In the genomic region with DNA sequence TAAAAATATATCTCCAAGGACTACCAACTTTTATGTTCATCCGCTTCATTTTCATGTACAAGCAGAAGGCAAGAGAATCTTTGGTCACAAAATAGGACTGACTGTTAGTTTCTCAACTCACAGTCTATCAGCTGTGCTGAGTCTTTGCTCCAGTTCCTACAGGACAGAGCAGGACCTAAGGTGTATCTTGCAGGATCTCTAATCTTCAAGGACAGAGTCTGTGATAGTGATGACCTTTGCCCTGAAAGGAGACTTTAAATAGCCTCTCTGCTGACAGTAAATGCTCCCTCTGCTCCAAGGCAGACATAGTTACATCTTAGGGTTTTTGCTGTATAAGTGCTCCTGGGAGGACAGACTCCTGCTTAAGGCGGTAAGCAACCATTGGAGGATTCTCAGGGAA, we compare ENCODE assay signal across 19 mouse cellular contexts. TPM values are rescaled to one million over a fixed set of nuclear protein-coding genes. Genes with fewer than 3 reads are reported as not detected.
DNase-seq lines count a peak whose midpoint lies in the region; ATAC-seq and TF ChIP-seq lines count a peak whose summit lies in the region.
"Had no signal": no experiment of that assay in that cellular context is flagged by ENCODE, and none has a peak within 500 bp of the region (broad histone marks: within the 10 kb centered on the region; RNA-seq: fewer than 3 reads in every experiment).

No protein-coding gene starts in this region.

- H3K4me3 ChIP-seq in gastrocnemius, adult 2 months = no peak overlapping the region
- H3K4me3 ChIP-seq in heart, embryonic 12.5 days = no peak overlapping the region
- H3K4me3 ChIP-seq in heart, embryonic 16.5 days (ENCODE audit: low read length) = no peak overlapping the region
- no peak overlapping the region for H3K4me3 ChIP-seq in intestine, postnatal 0 days (ENCODE audit: low read depth, low read length)
- H3K4me3 ChIP-seq: embryonic facial prominence, embryonic 13.5 days; forebrain, embryonic 13.5 days; hindbrain, embryonic 15.5 days had no signal

- 71% methylated on average over 2 of the region's 2 CpGs for WGBS in heart, embryonic 12.5 days
- 83% methylated on average over 2 of the region's 2 CpGs for WGBS in heart, embryonic 16.5 days
- 64% methylated on average over 2 of the region's 2 CpGs for WGBS in intestine, postnatal 0 days

- TF ChIP-seq CTCF in gastrocnemius, adult 2 months (IDR thresholded peaks at IDR 0.05) = no peak
- TF ChIP-seq CTCF in intestine, postnatal 0 days (IDR thresholded peaks at IDR 0.05; ENCODE audit: low read depth) = no peak

- DNase-seq in gastrocnemius, adult 2 months = no peak
- no peak for DNase-seq in gastrocnemius, adult 8-10 months (ENCODE audit: low spot score in 2 of 2)
- no peak for DNase-seq in heart, adult 8-10 months (ENCODE audit: low spot score)
- no peak for DNase-seq in heart, postnatal 4 days
- DNase-seq in layer of hippocampus, postnatal 25 days (ENCODE audit: extremely low spot score in 1 of 2, low spot score in 1 of 2) = no peak
- DNase-seq: adrenal gland, postnatal 10 days; cerebellum, adult 18-20 months; cerebellum, adult 9-11 months; cerebellum, postnatal 36 days; forebrain, postnatal 0 days; gastrocnemius, postnatal 14 days; kidney, adult 18-20 months; kidney, postnatal 10 days had no signal

- H3K27ac ChIP-seq in gastrocnemius, adult 2 months = peak overlapping the region; percentile 56
- peak overlapping the region; percentile 29; the same call in 1 of the 2 replicates for H3K27ac ChIP-seq in heart, embryonic 12.5 days (ENCODE audit: poor library complexity, severe bottlenecking)
- H3K27ac ChIP-seq in heart, embryonic 16.5 days (ENCODE audit: low read length) = peak overlapping the region; percentile 42
- no peak overlapping the region for H3K27ac ChIP-seq in intestine, postnatal 0 days (ENCODE audit: low read depth, low read length)
- H3K27ac ChIP-seq: embryonic facial prominence, embryonic 13.5 days; forebrain, embryonic 13.5 days; hindbrain, embryonic 15.5 days had no signal

- no peaks in the 10 kb centered on the region for H3K9me3 ChIP-seq in heart, embryonic 12.5 days (replicated peaks)
- no peaks in the 10 kb centered on the region for H3K9me3 ChIP-seq in heart, embryonic 16.5 days (replicated peaks; ENCODE audit: control insufficient read depth, low read length)
- H3K9me3 ChIP-seq in intestine, postnatal 0 days (ENCODE audit: control insufficient read depth) = no peaks in the 10 kb centered on the region
- H3K9me3 ChIP-seq: embryonic facial prominence, embryonic 13.5 days; forebrain, embryonic 13.5 days; hindbrain, embryonic 15.5 days had no signal

- no peak overlapping the region for H3K4me2 ChIP-seq in heart, embryonic 12.5 days
- H3K4me2 ChIP-seq in heart, embryonic 16.5 days (ENCODE audit: low read depth, low read length) = no peak overlapping the region
- H3K4me2 ChIP-seq in intestine, postnatal 0 days (replicated peaks; ENCODE audit: low read depth) = no peak overlapping the region
- H3K4me2 ChIP-seq: embryonic facial prominence, embryonic 13.5 days; forebrain, embryonic 13.5 days; hindbrain, embryonic 15.5 days had no signal

- no peaks in the 10 kb centered on the region for H3K36me3 ChIP-seq in heart, embryonic 12.5 days
- 0 out of 2 replicates have a peak, but pooled peaks cover 3% of the 10 kb centered on the region for H3K36me3 ChIP-seq in heart, embryonic 16.5 days (ENCODE audit: control insufficient read depth, insufficient read depth)
- no peaks in the 10 kb centered on the region for H3K36me3 ChIP-seq in intestine, postnatal 0 days (ENCODE audit: control insufficient read depth, insufficient read depth)
- H3K36me3 ChIP-seq: hindbrain, embryonic 15.5 days had no signal

- H3K4me1 ChIP-seq in heart, embryonic 12.5 days (replicated peaks) = peaks cover 66% of the 10 kb centered on the region
- H3K4me1 ChIP-seq in heart, embryonic 16.5 days (ENCODE audit: control insufficient read depth, insufficient read depth, low read length) = peaks cover 67% of the 10 kb centered on the region
- 0 out of 2 replicates have a peak, but pooled peaks cover 14% of the 10 kb centered on the region for H3K4me1 ChIP-seq in intestine, postnatal 0 days (replicated peaks; ENCODE audit: control insufficient read depth, insufficient read depth, low read length)

- peaks cover 5% of the 10 kb centered on the region; the same call in 1 of the 2 replicates for H3K27me3 ChIP-seq in heart, embryonic 12.5 days (replicated peaks)
- no peaks in the 10 kb centered on the region for H3K27me3 ChIP-seq in heart, embryonic 16.5 days (ENCODE audit: control insufficient read depth, insufficient read depth, low read length)
- H3K27me3 ChIP-seq in intestine, postnatal 0 days (replicated peaks; ENCODE audit: control insufficient read depth, insufficient read depth, low read length) = no peaks in the 10 kb centered on the region
- H3K27me3 ChIP-seq: embryonic facial prominence, embryonic 13.5 days; forebrain, embryonic 13.5 days; hindbrain, embryonic 15.5 days had no signal

- H3K9ac ChIP-seq in heart, embryonic 12.5 days = no peak overlapping the region
- no peak overlapping the region for H3K9ac ChIP-seq in heart, embryonic 16.5 days (ENCODE audit: low read length)
- H3K9ac ChIP-seq in intestine, postnatal 0 days (ENCODE audit: low read depth, low read length) = no peak overlapping the region
- H3K9ac ChIP-seq: embryonic facial prominence, embryonic 13.5 days; forebrain, embryonic 13.5 days; forebrain, postnatal 0 days; hindbrain, embryonic 15.5 days had no signal

- ATAC-seq in heart, embryonic 12.5 days (ENCODE audit: insufficient number of reproducible peaks, low FRiP score) = no peak
- no peak for ATAC-seq in heart, embryonic 16.5 days (replicated peaks; ENCODE audit: extremely low read depth, insufficient read depth, low FRiP score)
- peak; percentile 55; the same call in 1 of the 2 replicates for ATAC-seq in intestine, postnatal 0 days
- ATAC-seq: forebrain, embryonic 13.5 days; forebrain, postnatal 0 days had no signal

- intact Hi-C loops in gastrocnemius, adult 2 months (cut with DNase I) = no loop called here

RNA-seq across cellular contexts. Expression of gene Cblb, which starts 26.3 kb away (rescaled TPM):
- total RNA-seq in gastrocnemius, adult 2 months (2021) = 10 to 100 TPM; 15.1 to 16.2 TPM
- total RNA-seq in gastrocnemius, adult 8-10 months (2022) = 10 to 100 TPM; 10.3 to 16.6 (median 13.4) TPM
- polyA plus RNA-seq in heart, embryonic 12.5 days (2016; fragmentation: Nextera tagmentation; extraction: Ambion mirVana) = 15.4 and 15.9 TPM in 2 replicates
- 10 to 100 TPM; 11.4 to 14.4 (median 12.7) TPM for total RNA-seq in heart, adult 8-10 months (2022)
- polyA plus RNA-seq in heart, embryonic 16.5 days (2015; fragmentation: Nextera tagmentation; extraction: Ambion mirVana) = 10.5 and 12.0 TPM in 2 replicates
- 10 to 100 TPM; 15.4 to 17.2 TPM for total RNA-seq in heart, postnatal 4 days (2021)
- polyA plus RNA-seq in intestine, postnatal 0 days (2015; fragmentation: Nextera tagmentation; extraction: Ambion mirVana) = 3.7 and 4.4 TPM in 2 replicates
- total RNA-seq in layer of hippocampus, postnatal 25 days (2021) = 10 to 100 TPM; 37.2 to 39.9 TPM
